Mouse (Mus musculus): Measurements from ENCODE around the gene Gins2. TPM values are rescaled to one million over a fixed set of nuclear protein-coding genes. Genes with fewer than 3 reads are reported as not detected.

Gene Gins2
- polyA plus RNA-seq, 1 experiment from 2014 or later: 28.6 TPM

GRCm38 (mm10) chr8:120557170-120557965, 31.7 kb downstream of the Gins2 start:
- H3K27me3 ChIP-seq: no peaks in the 10 kb centered on the region
- in situ Hi-C loops (cut with MboI; ENCODE audit: low pct_unique_long_range_greater_than_20kb): no loop called here
- ChIA-PET CTCF (interaction anchor here (0.9 kb wide), 1 partner anchor 17 kb away, joined by 3 read pairs; no protein-coding TSS in a partner anchor), POLR2A (no interaction called here)
- no peak for DNase-seq (ENCODE audit: low read depth, low spot score)
- no peak for ATAC-seq
- no peak for TF ChIP-seq CTCF (IDR thresholded peaks at IDR 0.05)

- DNase-seq (ENCODE audit: low read depth, low spot score): no peak
- in situ Hi-C loops (cut with MboI; ENCODE audit: low pct_unique_long_range_greater_than_20kb): no loop called here
Observed at GRCm38 (mm10) chr8:120556198-120556892, 32.8 kb downstream of the Gins2 start.

GRCm38 (mm10) chr8:120554466-120555039, 34.6 kb downstream of the Gins2 start:
- POLR2A ChIA-PET: no interaction called here
- TF ChIP-seq CTCF (IDR thresholded peaks at IDR 0.05): no peak
- H3K27me3 ChIP-seq: no peaks in the 10 kb centered on the region
- CTCF ChIA-PET: no interaction called here
- DNase-seq (ENCODE audit: low read depth, low spot score): no peak
- no peak for ATAC-seq
- in situ Hi-C loops (cut with MboI; ENCODE audit: low pct_unique_long_range_greater_than_20kb): no loop called here

More at GRCm38 (mm10) chr8:120556198-120556892, 32.8 kb downstream of the Gins2 start:
- no peak for TF ChIP-seq CTCF (IDR thresholded peaks at IDR 0.05)
- ChIA-PET POLR2A (no interaction called here), CTCF (interaction anchor here (0.9 kb wide), 1 partner anchor 16 kb away, joined by 3 read pairs; no protein-coding TSS in a partner anchor)
- H3K27me3 ChIP-seq: no peaks in the 10 kb centered on the region
- ATAC-seq: no peak

GRCm38 (mm10) chr8:120553441-120554123, 35.5 kb downstream of the Gins2 start:
- ATAC-seq (no peak), DNase-seq (ENCODE audit: low read depth, low spot score) (no peak)
- no peaks in the 10 kb centered on the region for H3K27me3 ChIP-seq
- in situ Hi-C loops (cut with MboI; ENCODE audit: low pct_unique_long_range_greater_than_20kb): no loop called here
- ChIA-PET CTCF (no interaction called here), POLR2A (no interaction called here)
- TF ChIP-seq CTCF (IDR thresholded peaks at IDR 0.05): no peak

GRCm38 (mm10) chr8:120552509-120552908, 36.6 kb downstream of the Gins2 start:
- POLR2A ChIA-PET: no interaction called here
- DNase-seq (ENCODE audit: low read depth, low spot score): no peak
- no peaks in the 10 kb centered on the region for H3K27me3 ChIP-seq
- in situ Hi-C loops (cut with MboI; ENCODE audit: low pct_unique_long_range_greater_than_20kb): no loop called here
- CTCF ChIA-PET: no interaction called here
- ATAC-seq: no peak
- TF ChIP-seq CTCF (IDR thresholded peaks at IDR 0.05): no peak

GRCm38 (mm10) chr8:120551677-120551980, 37.5 kb downstream of the Gins2 start:
- TF ChIP-seq CTCF (IDR thresholded peaks at IDR 0.05): no peak
- H3K27me3 ChIP-seq: no peaks in the 10 kb centered on the region
- no peak for DNase-seq (ENCODE audit: low read depth, low spot score)
- ChIA-PET POLR2A (no interaction called here), CTCF (no interaction called here)
- no peak for ATAC-seq
- in situ Hi-C loops (cut with MboI; ENCODE audit: low pct_unique_long_range_greater_than_20kb): no loop called here

GRCm38 (mm10) chr8:120550937-120551676, 38.0 kb downstream of the Gins2 start:
- CTCF ChIA-PET: interaction anchor here (0.7 kb wide), 1 partner anchor 12 kb away, joined by 3 read pairs; no protein-coding TSS in a partner anchor
- POLR2A ChIA-PET: no interaction called here
- DNase-seq (ENCODE audit: low read depth, low spot score) (no peak), ATAC-seq (no peak)
- no peaks in the 10 kb centered on the region for H3K27me3 ChIP-seq
- in situ Hi-C loops (cut with MboI; ENCODE audit: low pct_unique_long_range_greater_than_20kb): no loop called here
- TF ChIP-seq CTCF (IDR thresholded peaks at IDR 0.05): no peak

GRCm38 (mm10) chr8:120550430-120550829, 38.7 kb downstream of the Gins2 start:
- ATAC-seq (no peak), DNase-seq (ENCODE audit: low read depth, low spot score) (no peak)
- in situ Hi-C loops (cut with MboI; ENCODE audit: low pct_unique_long_range_greater_than_20kb): no loop called here
- no peak for TF ChIP-seq CTCF (IDR thresholded peaks at IDR 0.05)
- H3K27me3 ChIP-seq: no peaks in the 10 kb centered on the region
- CTCF ChIA-PET: interaction anchor here (0.7 kb wide), 1 partner anchor 13 kb away, joined by 3 read pairs; no protein-coding TSS in a partner anchor
- POLR2A ChIA-PET: no interaction called here

- ATAC-seq: no peak
- in situ Hi-C loops (cut with MboI; ENCODE audit: low pct_unique_long_range_greater_than_20kb): no loop called here
- POLR2A ChIA-PET: no interaction called here
- no peak for DNase-seq (ENCODE audit: low read depth, low spot score)
- H3K27me3 ChIP-seq: no peaks in the 10 kb centered on the region
- TF ChIP-seq CTCF (IDR thresholded peaks at IDR 0.05): no peak
- CTCF ChIA-PET: interaction anchor here (0.9 kb wide), 1 partner anchor 20 kb away, joined by 3 read pairs; no protein-coding TSS in a partner anchor
Observed at GRCm38 (mm10) chr8:120549922-120550321, 39.2 kb downstream of the Gins2 start.

- TF ChIP-seq CTCF (IDR thresholded peaks at IDR 0.05): no peak
- no peaks in the 10 kb centered on the region for H3K27me3 ChIP-seq
- CTCF ChIA-PET: interaction anchor here (0.9 kb wide), 1 partner anchor 20 kb away, joined by 3 read pairs; no protein-coding TSS in a partner anchor
- DNase-seq (ENCODE audit: low read depth, low spot score) (no peak), ATAC-seq (no peak)
- in situ Hi-C loops (cut with MboI; ENCODE audit: low pct_unique_long_range_greater_than_20kb): no loop called here
- POLR2A ChIA-PET: no interaction called here
Observed at GRCm38 (mm10) chr8:120549321-120549921, 39.7 kb downstream of the Gins2 start.

All from Patski (cell line).